Mouse (Mus musculus): ENCODE results near the gene Por. TPM values are rescaled to one million over a fixed set of nuclear protein-coding genes. Genes with fewer than 3 reads are reported as not detected.
A peak's percentile ranks its signal among the peaks of the same experiment; 100 is the strongest.

Gene Por
- polyA plus RNA-seq, 1 experiment from 2014 or later, result 117 TPM

DNA sequence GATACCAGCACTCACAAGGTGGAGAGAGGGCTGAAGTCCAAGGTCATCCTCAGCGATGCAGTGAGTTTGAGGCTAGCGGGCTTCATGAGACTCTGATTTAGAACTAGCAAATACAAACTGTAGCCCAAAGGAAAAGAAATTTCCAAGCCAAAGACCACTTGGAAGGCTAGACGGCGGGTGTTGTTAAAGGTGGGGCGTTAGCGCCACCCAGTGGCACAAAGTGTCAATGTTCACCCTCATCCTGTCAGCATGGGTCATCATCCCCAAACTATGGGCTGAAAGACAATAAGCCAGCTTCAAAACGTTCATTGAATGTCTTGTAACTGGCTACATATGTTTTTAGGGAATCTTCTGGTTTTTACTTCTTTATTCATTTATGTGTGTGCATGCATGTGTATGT lies 93.7 kb downstream of the Por start:
- H3K27ac ChIP-seq (ENCODE audit: low read depth, low read length), result no peak overlapping the region
- no peak overlapping the region for H3K9ac ChIP-seq (ENCODE audit: low read length)
- no peaks in the 10 kb centered on the region for H3K36me3 ChIP-seq (ENCODE audit: control insufficient read depth, insufficient read depth, low read length)
- WGBS, result 3% methylated on average over 7 of the region's 7 CpGs
- DNase-seq (ENCODE audit: low spot score) (peak; percentile 85), ATAC-seq (replicated peaks; ENCODE audit: low FRiP score) (no peak)
- H3K4me3 ChIP-seq (ENCODE audit: low read depth, low read length), result no peak overlapping the region
- no peaks in the 10 kb centered on the region for H3K9me3 ChIP-seq (ENCODE audit: control insufficient read depth, low read length)
- no peaks in the 10 kb centered on the region for H3K27me3 ChIP-seq (ENCODE audit: control insufficient read depth, insufficient read depth, low read length)
- no peak overlapping the region for H3K4me2 ChIP-seq (ENCODE audit: low read depth, low read length, severe bottlenecking)
- no peaks in the 10 kb centered on the region for H3K4me1 ChIP-seq (replicated peaks; ENCODE audit: control insufficient read depth, insufficient read depth, low read length)

DNA sequence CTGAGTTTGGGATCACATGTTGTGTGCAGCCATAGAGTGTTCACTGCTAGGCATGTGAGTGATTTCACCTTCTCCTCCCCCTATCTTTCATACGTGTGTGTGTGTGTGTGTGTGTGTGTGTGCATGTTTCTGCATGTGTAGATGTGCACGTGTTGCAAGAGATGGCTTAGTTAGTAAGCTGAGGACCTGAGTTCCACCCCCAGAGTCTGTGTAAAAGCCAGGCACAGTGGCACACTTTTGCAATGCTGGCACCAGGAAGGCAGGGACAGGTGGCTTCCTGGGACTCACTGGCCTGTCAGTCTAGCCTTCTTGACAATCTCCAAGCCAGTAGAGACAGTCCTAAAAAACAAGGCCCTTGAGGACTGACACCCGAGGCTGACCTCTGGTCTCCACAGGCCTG lies 95.1 kb downstream of the Por start:
- no peak for DNase-seq (ENCODE audit: low spot score)
- H3K36me3 ChIP-seq (ENCODE audit: control insufficient read depth, insufficient read depth, low read length), result no peaks in the 10 kb centered on the region
- H3K27ac ChIP-seq (ENCODE audit: low read depth, low read length), result no peak overlapping the region
- no peak for ATAC-seq (replicated peaks; ENCODE audit: low FRiP score)
- no peak overlapping the region for H3K4me3 ChIP-seq (ENCODE audit: low read depth, low read length)
- no peaks in the 10 kb centered on the region for H3K4me1 ChIP-seq (replicated peaks; ENCODE audit: control insufficient read depth, insufficient read depth, low read length)
- no peak overlapping the region for H3K4me2 ChIP-seq (ENCODE audit: low read depth, low read length, severe bottlenecking)
- no peak overlapping the region for H3K9ac ChIP-seq (ENCODE audit: low read length)
- no peaks in the 10 kb centered on the region for H3K9me3 ChIP-seq (ENCODE audit: control insufficient read depth, low read length)
- H3K27me3 ChIP-seq (ENCODE audit: control insufficient read depth, insufficient read depth, low read length), result no peaks in the 10 kb centered on the region
- WGBS, result 70% methylated on average over 3 of the region's 3 CpGs

DNA sequence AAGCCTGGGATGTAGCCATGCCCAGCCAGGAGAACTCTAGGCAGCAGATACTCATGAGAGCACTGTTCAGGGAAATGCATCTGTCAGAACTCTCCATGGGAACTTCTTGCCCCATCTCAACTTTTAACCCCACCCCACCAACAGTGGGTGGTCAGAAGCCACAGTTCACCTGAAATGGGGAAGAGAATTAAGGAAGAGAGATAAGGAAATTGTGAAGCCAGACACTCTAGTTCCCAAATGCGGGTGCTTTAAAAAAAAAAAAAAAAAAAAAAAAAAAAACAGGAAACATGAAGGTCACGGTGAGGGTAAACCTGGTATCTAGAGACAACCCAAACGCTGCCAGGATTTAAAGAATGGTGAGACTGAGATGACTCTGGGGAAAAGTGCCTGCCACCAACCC lies 102.7 kb downstream of the Por start:
- no peak overlapping the region for H3K27ac ChIP-seq (ENCODE audit: low read depth, low read length)
- H3K4me3 ChIP-seq (ENCODE audit: low read depth, low read length), result no peak overlapping the region
- ATAC-seq (replicated peaks; ENCODE audit: low FRiP score) (no peak), DNase-seq (ENCODE audit: low spot score) (no peak)
- H3K9me3 ChIP-seq (ENCODE audit: control insufficient read depth, low read length), result no peaks in the 10 kb centered on the region
- H3K9ac ChIP-seq (ENCODE audit: low read length), result no peak overlapping the region
- WGBS, result 75% methylated on average over 3 of the region's 3 CpGs
- no peak overlapping the region for H3K4me2 ChIP-seq (ENCODE audit: low read depth, low read length, severe bottlenecking)
- H3K4me1 ChIP-seq (replicated peaks; ENCODE audit: control insufficient read depth, insufficient read depth, low read length), result peaks cover 1% of the 10 kb centered on the region; the same call in 1 of the 2 replicates
- H3K27me3 ChIP-seq (ENCODE audit: control insufficient read depth, insufficient read depth, low read length), result no peaks in the 10 kb centered on the region
- no peaks in the 10 kb centered on the region for H3K36me3 ChIP-seq (ENCODE audit: control insufficient read depth, insufficient read depth, low read length)

DNA sequence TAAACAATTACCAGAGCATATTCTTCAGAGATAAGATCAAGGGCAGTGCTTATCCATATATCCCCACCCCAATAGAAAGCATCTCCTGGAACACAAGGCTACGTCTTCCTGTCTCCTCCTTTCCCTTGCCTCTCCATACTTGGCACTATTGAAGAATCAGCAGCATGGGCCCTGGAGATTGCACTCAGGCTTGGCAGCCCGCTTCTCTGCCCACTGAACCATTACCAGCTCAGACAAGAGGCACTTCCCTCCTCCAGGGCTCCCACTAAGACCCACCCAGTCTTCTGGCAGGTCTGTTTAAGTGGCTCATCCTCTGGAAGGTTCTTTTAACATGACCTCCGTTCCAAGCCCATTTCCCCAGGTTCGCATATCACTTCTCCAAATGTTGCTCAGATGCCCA lies 106.7 kb downstream of the Por start:
- WGBS, result 79% methylated on average over 4 of the region's 4 CpGs
- no peak overlapping the region for H3K9ac ChIP-seq (ENCODE audit: low read length)
- peaks cover 2% of the 10 kb centered on the region; the same call in 1 of the 2 replicates for H3K36me3 ChIP-seq (ENCODE audit: control insufficient read depth, insufficient read depth, low read length)
- DNase-seq (ENCODE audit: low spot score) (no peak), ATAC-seq (replicated peaks; ENCODE audit: low FRiP score) (no peak)
- no peaks in the 10 kb centered on the region for H3K9me3 ChIP-seq (ENCODE audit: control insufficient read depth, low read length)
- H3K4me3 ChIP-seq (ENCODE audit: low read depth, low read length), result no peak overlapping the region
- no peaks in the 10 kb centered on the region for H3K27me3 ChIP-seq (ENCODE audit: control insufficient read depth, insufficient read depth, low read length)
- peaks cover 13% of the 10 kb centered on the region; the same call in 1 of the 2 replicates for H3K4me1 ChIP-seq (replicated peaks; ENCODE audit: control insufficient read depth, insufficient read depth, low read length)
- no peak overlapping the region for H3K4me2 ChIP-seq (ENCODE audit: low read depth, low read length, severe bottlenecking)
- no peak overlapping the region for H3K27ac ChIP-seq (ENCODE audit: low read depth, low read length)

DNA sequence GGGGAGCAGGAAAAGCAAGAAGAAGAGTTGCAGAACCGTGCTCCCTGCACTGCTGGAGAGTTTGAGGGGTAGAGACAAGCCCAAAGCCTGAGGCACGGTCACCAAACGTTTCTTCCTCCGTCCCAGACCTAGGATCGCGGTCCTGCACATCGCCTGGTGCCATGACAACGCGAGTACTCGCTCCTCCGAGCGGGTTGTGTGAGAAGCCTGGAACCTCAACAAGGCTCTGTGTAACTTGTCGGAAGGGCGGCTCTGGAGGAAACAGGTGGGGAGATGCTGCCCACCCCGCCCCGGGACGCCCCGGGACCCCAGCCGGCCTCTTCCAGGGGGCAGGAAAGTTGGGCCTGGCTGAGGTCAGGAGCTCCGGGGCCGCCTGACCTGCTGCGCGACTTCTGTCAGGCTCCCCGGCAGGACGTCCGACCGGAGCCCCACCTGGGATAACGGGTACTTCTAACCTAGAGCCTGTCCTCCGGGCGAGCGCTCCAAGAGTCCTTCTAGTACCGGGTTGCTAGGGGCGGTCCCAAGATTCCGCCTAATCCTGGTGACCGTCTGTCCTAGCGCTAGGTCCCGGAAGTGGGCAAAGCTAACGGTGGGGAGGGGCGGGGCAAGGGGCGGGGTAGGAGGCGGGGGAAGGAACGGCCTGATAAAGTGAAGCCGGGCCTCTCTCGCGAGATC lies 108.1 kb downstream of the Por start, which contains the start of gene Styxl1:
Gene Styxl1 (minus strand): TSS at position 590 of the 675 bp plus-strand sequence.
- ATAC-seq (replicated peaks; ENCODE audit: low FRiP score), result peak; percentile 94
- H3K36me3 ChIP-seq (ENCODE audit: control insufficient read depth, insufficient read depth, low read length), result peaks cover 2% of the 10 kb centered on the region; the same call in 1 of the 2 replicates
- peak within 1 kb of the TSS; percentile 71 for H3K4me3 ChIP-seq (ENCODE audit: low read depth, low read length)
- under 1% methylated on average over 44 of the region's 45 CpGs for WGBS
- no peaks in the 10 kb centered on the region for H3K9me3 ChIP-seq (ENCODE audit: control insufficient read depth, low read length)
- H3K27me3 ChIP-seq (ENCODE audit: control insufficient read depth, insufficient read depth, low read length), result no peaks in the 10 kb centered on the region
- H3K27ac ChIP-seq (ENCODE audit: low read depth, low read length), result peak within 1 kb of the TSS; percentile 70
- peaks cover 13% of the 10 kb centered on the region; the same call in 1 of the 2 replicates for H3K4me1 ChIP-seq (replicated peaks; ENCODE audit: control insufficient read depth, insufficient read depth, low read length)
- DNase-seq (ENCODE audit: low spot score), result no peak
- H3K9ac ChIP-seq (ENCODE audit: low read length), result peak within 1 kb of the TSS; percentile 95
- H3K4me2 ChIP-seq (ENCODE audit: low read depth, low read length, severe bottlenecking), result peak within 1 kb of the TSS; percentile 84

DNA sequence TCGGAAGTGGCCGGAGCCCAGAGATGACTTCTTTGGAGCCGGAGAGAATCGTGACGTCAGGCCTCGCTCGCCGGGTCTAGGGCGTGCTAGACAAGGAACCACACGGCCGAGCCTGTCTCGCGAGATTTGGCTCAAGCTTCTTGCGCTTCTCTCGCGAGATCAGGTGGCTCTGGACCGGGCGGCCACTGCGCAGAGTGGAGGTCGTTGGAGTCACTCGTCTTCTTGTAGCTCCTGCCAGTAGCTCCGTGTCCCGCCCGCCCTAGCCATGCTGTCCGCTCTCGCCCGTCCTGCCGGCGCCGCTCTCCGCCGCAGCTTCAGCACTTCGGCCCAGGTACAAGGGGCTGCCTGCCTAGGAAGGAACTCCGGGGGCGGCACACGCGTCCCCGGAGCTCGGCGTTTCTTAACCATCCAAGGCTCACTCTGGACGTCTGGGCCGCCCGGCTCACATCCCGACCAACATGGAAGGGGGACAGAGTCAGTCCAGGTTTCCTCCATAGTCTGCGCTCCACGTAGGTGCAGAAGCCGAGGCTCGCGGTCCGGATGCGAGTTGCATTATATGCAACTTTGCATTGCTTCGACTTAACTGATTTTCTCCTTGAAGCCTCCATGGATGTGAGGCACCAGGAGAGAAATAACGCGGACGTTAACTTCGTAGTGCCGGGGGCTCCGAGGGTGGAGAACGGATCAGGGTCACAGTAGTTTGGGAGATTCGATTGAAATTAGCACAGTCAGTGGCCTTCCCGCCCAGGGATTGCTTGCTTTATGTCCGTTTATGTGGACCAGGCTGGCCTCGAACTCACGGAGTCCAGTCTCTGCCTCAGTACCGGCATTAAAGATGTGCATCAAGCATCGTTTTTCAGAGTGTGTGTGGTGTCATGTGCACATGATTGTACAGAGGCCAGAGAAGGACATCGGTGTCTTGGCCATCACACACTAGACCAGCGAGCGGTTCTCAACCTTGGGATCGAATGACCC lies 108.9 kb downstream of the Por start, which contains the start of gene Mdh2:
Gene Mdh2 (plus strand): TSS at position 10 of the 975 bp plus-strand sequence.
- 2% methylated on average over 70 of the region's 70 CpGs for WGBS

DNA sequence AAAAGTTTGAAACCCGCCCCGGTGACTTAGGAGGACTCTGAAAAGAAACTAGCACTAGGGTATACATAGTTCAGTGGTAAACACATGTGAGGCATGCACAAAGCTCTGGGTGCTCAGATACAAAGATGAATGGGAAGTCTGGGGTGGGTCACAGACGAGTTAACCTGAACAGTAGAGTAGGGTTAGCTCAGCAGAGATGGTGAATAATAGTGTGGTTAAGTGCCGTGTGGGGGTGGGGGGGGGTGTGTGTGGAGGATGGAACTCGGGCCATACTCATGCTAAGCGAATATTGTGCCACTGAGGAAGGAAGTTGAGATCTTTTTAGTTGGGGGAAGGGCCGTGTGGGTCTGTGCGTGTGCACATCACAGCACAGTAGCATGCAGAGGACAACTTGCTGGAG lies 110.5 kb downstream of the Por start:
- Histone ChIP-seq H3K27ac (ENCODE audit: low read depth, low read length) (no peak overlapping the region), H3K27me3 (ENCODE audit: control insufficient read depth, insufficient read depth, low read length) (no peaks in the 10 kb centered on the region), H3K4me3 (ENCODE audit: low read depth, low read length) (no peak overlapping the region), H3K9me3 (ENCODE audit: control insufficient read depth, low read length) (no peaks in the 10 kb centered on the region), H3K4me2 (ENCODE audit: low read depth, low read length, severe bottlenecking) (no peak overlapping the region), H3K4me1 (replicated peaks; ENCODE audit: control insufficient read depth, insufficient read depth, low read length) (peaks cover 13% of the 10 kb centered on the region; the same call in 1 of the 2 replicates), H3K36me3 (ENCODE audit: control insufficient read depth, insufficient read depth, low read length) (peaks cover 3% of the 10 kb centered on the region), H3K9ac (ENCODE audit: low read length) (peak overlapping the region; percentile 16; the same call in 1 of the 2 replicates)
- ATAC-seq (replicated peaks; ENCODE audit: low FRiP score), result no peak
- WGBS, result 88% methylated on average over 8 of the region's 8 CpGs
- DNase-seq (ENCODE audit: low spot score), result no peak

More for the DNA sequence above, 108.9 kb downstream of the Por start, which contains the start of gene Mdh2:
- peak within 1 kb of the TSS; percentile 71 for H3K4me3 ChIP-seq (ENCODE audit: low read depth, low read length)
- peak within 1 kb of the TSS; percentile 95 for H3K9ac ChIP-seq (ENCODE audit: low read length)
- no peaks in the 10 kb centered on the region for H3K27me3 ChIP-seq (ENCODE audit: control insufficient read depth, insufficient read depth, low read length)
- DNase-seq (ENCODE audit: low spot score) (peak; percentile 100), ATAC-seq (replicated peaks; ENCODE audit: low FRiP score) (peak; percentile 99)
- peaks cover 13% of the 10 kb centered on the region; the same call in 1 of the 2 replicates for H3K4me1 ChIP-seq (replicated peaks; ENCODE audit: control insufficient read depth, insufficient read depth, low read length)
- H3K9me3 ChIP-seq (ENCODE audit: control insufficient read depth, low read length), result no peaks in the 10 kb centered on the region
- H3K36me3 ChIP-seq (ENCODE audit: control insufficient read depth, insufficient read depth, low read length), result peaks cover 2% of the 10 kb centered on the region; the same call in 1 of the 2 replicates
- H3K4me2 ChIP-seq (ENCODE audit: low read depth, low read length, severe bottlenecking), result peak within 1 kb of the TSS; percentile 84
- H3K27ac ChIP-seq (ENCODE audit: low read depth, low read length), result peak within 1 kb of the TSS; percentile 70

DNA sequence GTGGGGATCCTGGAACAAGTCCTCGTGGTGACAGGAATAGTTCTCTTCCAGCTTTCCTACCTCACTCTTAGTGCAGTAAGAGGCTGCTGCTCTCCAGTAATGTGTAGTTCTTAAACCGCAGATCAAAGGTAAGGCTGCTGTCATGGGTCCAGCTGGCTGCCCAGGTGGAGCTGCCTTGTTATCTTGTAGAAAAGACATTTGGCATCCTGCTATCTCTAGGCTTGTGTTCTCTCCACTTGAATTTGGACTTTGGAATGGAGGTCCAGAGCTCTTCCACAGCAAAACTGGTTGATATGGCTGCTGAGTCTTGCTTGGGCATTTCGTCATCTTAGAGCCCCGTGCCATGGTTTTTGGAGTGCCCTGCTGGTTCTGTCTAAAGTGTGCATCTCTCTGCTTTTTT lies 113.1 kb downstream of the Por start:
- ATAC-seq (replicated peaks; ENCODE audit: low FRiP score) (no peak), DNase-seq (ENCODE audit: low spot score) (no peak)
- peaks cover 25% of the 10 kb centered on the region for H3K36me3 ChIP-seq (ENCODE audit: control insufficient read depth, insufficient read depth, low read length)
- no peaks in the 10 kb centered on the region for H3K27me3 ChIP-seq (ENCODE audit: control insufficient read depth, insufficient read depth, low read length)
- no peaks in the 10 kb centered on the region for H3K9me3 ChIP-seq (ENCODE audit: control insufficient read depth, low read length)
- H3K9ac ChIP-seq (ENCODE audit: low read length), result no peak overlapping the region
- no peak overlapping the region for H3K4me3 ChIP-seq (ENCODE audit: low read depth, low read length)
- peaks cover 11% of the 10 kb centered on the region; the same call in 1 of the 2 replicates for H3K4me1 ChIP-seq (replicated peaks; ENCODE audit: control insufficient read depth, insufficient read depth, low read length)
- no peak overlapping the region for H3K27ac ChIP-seq (ENCODE audit: low read depth, low read length)
- H3K4me2 ChIP-seq (ENCODE audit: low read depth, low read length, severe bottlenecking), result no peak overlapping the region
- 88% methylated on average over 4 of the region's 4 CpGs for WGBS
